Comparison of ENCODE assay signal across 8 mouse cellular contexts in the genomic region with DNA sequence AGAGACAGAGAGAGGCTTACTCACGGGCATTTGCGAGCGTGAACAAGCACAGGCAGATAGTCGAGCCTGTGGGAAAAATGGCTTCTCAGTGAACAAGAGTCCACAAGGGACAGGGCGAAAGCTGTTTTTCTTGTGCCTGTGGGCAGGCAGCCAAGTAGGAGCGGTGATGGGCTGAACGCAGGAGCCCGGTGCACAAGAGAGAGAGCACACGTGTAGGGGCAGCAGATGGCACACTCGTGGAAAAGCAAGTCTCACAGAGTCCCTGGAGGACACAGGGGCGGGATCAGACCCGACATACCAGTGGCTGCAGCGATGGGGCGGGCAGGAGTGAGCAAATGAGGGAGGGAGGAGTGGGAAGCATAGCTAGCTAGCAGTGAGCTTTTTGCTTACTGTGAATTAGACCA. TPM values are rescaled to one million over a fixed set of nuclear protein-coding genes. Genes with fewer than 3 reads are reported as not detected.
A peak's percentile ranks its signal among the peaks of the same experiment; 100 is the strongest.
DNase-seq lines count a peak whose midpoint lies in the region; ATAC-seq lines count a peak whose summit lies in the region.

No protein-coding gene starts in this region.

- intact Hi-C loops in left cerebral cortex, postnatal 14 days (cut with DNase I), result no loop called here

- peak; percentile 71 to 72 for DNase-seq in cerebellum, postnatal 36 days
- peak; percentile 6 to 55 for DNase-seq in gastrocnemius, adult 8-10 months (ENCODE audit: low spot score in 2 of 2)
- DNase-seq in left cerebral cortex, postnatal 14 days (ENCODE audit: low spot score in 2 of 2), result peak; percentile 47 to 90
- peak; percentile 64 for DNase-seq in right cerebral cortex, postnatal 4 days

- H3K4me1 ChIP-seq in erythroblast, embryonic 14.5 days (ENCODE audit: control insufficient read depth), result peaks cover 16% of the 10 kb centered on the region

- H3K4me3 ChIP-seq in erythroblast, embryonic 14.5 days (replicated peaks), result peak overlapping the region; percentile 75

- ATAC-seq in erythroblast, adult 5-6 weeks (replicated peaks; ENCODE audit: low FRiP score, poor library complexity, severe bottlenecking), result no peak
- ATAC-seq in inflammation-experienced regulatory T-cells, adult 6 months, result peak; percentile 64
- ATAC-seq in megakaryocyte progenitor cell, adult 5-6 weeks (replicated peaks; ENCODE audit: poor library complexity), result peak; percentile 59

- H3K36me3 ChIP-seq in erythroblast, embryonic 14.5 days (ENCODE audit: control insufficient read depth), result no peaks in the 10 kb centered on the region

- H3K9me3 ChIP-seq in erythroblast, embryonic 14.5 days (ENCODE audit: control insufficient read depth, low read length), result no peaks in the 10 kb centered on the region

- no peaks in the 10 kb centered on the region for H3K27me3 ChIP-seq in erythroblast, embryonic 14.5 days (ENCODE audit: control insufficient read depth)

RNA-seq across cellular contexts. Expression of gene Dcpp3, which starts 7.8 kb away (rescaled TPM):
- polyA plus RNA-seq in erythroblast, embryonic 14.5 days (2012), result not detected in 2 replicates
- total RNA-seq in erythroblast, adult 5-6 weeks (2015; ENCODE audit: low replicate concordance), result not detected in 2 replicates
- not detected in 2 replicates for total RNA-seq in erythroblast, adult 5-6 weeks (2017; ENCODE audit: low replicate concordance)
- not detected for total RNA-seq in gastrocnemius, adult 8-10 months (2022)
- not detected for polyA plus RNA-seq in inflammation-experienced regulatory T-cells, adult 6 months (2017; shearing (Covaris generic))
- total RNA-seq in left cerebral cortex, postnatal 14 days (2021), result not detected
- total RNA-seq in megakaryocyte progenitor cell, adult 5-6 weeks (2015), result not detected in 2 replicates
- not detected in 2 replicates for total RNA-seq in megakaryocyte progenitor cell, adult 5-6 weeks (2017)

RNA-seq across cellular contexts. Expression of gene Sbp, which starts 16.4 kb away (rescaled TPM):
- polyA plus RNA-seq in erythroblast, embryonic 14.5 days (2012), result not detected in 2 replicates
- not detected in 2 replicates for total RNA-seq in erythroblast, adult 5-6 weeks (2015; ENCODE audit: low replicate concordance)
- total RNA-seq in erythroblast, adult 5-6 weeks (2017; ENCODE audit: low replicate concordance), result not detected in 2 replicates
- not detected for total RNA-seq in gastrocnemius, adult 8-10 months (2022)
- not detected for polyA plus RNA-seq in inflammation-experienced regulatory T-cells, adult 6 months (2017; shearing (Covaris generic))
- total RNA-seq in left cerebral cortex, postnatal 14 days (2021), result not detected
- not detected in 2 replicates for total RNA-seq in megakaryocyte progenitor cell, adult 5-6 weeks (2015)
- total RNA-seq in megakaryocyte progenitor cell, adult 5-6 weeks (2017), result not detected in 2 replicates

RNA-seq across cellular contexts. Expression of gene Sbpl, which starts 30.0 kb away (rescaled TPM):
- not detected in 2 replicates for polyA plus RNA-seq in erythroblast, embryonic 14.5 days (2012)
- total RNA-seq in erythroblast, adult 5-6 weeks (2015; ENCODE audit: low replicate concordance), result not detected in 2 replicates
- not detected in 2 replicates for total RNA-seq in erythroblast, adult 5-6 weeks (2017; ENCODE audit: low replicate concordance)
- not detected for total RNA-seq in gastrocnemius, adult 8-10 months (2022)
- not detected for polyA plus RNA-seq in inflammation-experienced regulatory T-cells, adult 6 months (2017; shearing (Covaris generic))
- not detected for total RNA-seq in left cerebral cortex, postnatal 14 days (2021)
- not detected in 2 replicates for total RNA-seq in megakaryocyte progenitor cell, adult 5-6 weeks (2015)
- not detected in 2 replicates for total RNA-seq in megakaryocyte progenitor cell, adult 5-6 weeks (2017)

RNA-seq across cellular contexts. Expression of gene Dcpp2, which starts 44.4 kb away (rescaled TPM):
- polyA plus RNA-seq in erythroblast, embryonic 14.5 days (2012), result not detected in 2 replicates
- not detected in 2 replicates for total RNA-seq in erythroblast, adult 5-6 weeks (2015; ENCODE audit: low replicate concordance)
- total RNA-seq in erythroblast, adult 5-6 weeks (2017; ENCODE audit: low replicate concordance), result not detected in 2 replicates
- not detected for total RNA-seq in gastrocnemius, adult 8-10 months (2022)
- polyA plus RNA-seq in inflammation-experienced regulatory T-cells, adult 6 months (2017; shearing (Covaris generic)), result not detected
- not detected for total RNA-seq in left cerebral cortex, postnatal 14 days (2021)
- total RNA-seq in megakaryocyte progenitor cell, adult 5-6 weeks (2015), result not detected in 2 replicates
- total RNA-seq in megakaryocyte progenitor cell, adult 5-6 weeks (2017), result not detected in 2 replicates

RNA-seq across cellular contexts. Expression of gene Dcpp1, which starts 44.4 kb away (rescaled TPM):
- not detected in 2 replicates for polyA plus RNA-seq in erythroblast, embryonic 14.5 days (2012)
- not detected in 2 replicates for total RNA-seq in erythroblast, adult 5-6 weeks (2015; ENCODE audit: low replicate concordance)
- total RNA-seq in erythroblast, adult 5-6 weeks (2017; ENCODE audit: low replicate concordance), result not detected in 2 replicates
- total RNA-seq in gastrocnemius, adult 8-10 months (2022), result not detected
- not detected for polyA plus RNA-seq in inflammation-experienced regulatory T-cells, adult 6 months (2017; shearing (Covaris generic))
- not detected for total RNA-seq in left cerebral cortex, postnatal 14 days (2021)
- not detected in 2 replicates for total RNA-seq in megakaryocyte progenitor cell, adult 5-6 weeks (2015)
- total RNA-seq in megakaryocyte progenitor cell, adult 5-6 weeks (2017), result not detected in 2 replicates
